Mouse (Mus musculus) megakaryocyte progenitor cell, adult 5-6 weeks (primary cell): ENCODE data around the gene Rapgef5. TPM values are rescaled to one million over a fixed set of nuclear protein-coding genes. Genes with fewer than 3 reads are reported as not detected.
"Not testable (repeated sequence)": the region's sequence is repeated elsewhere in the genome, so short reads cannot be mapped to it uniquely, and the experiment has no call there.

ENCODE experiments used
- ATAC-seq: replicated peaks from 2 replicates; pipeline ENCODE4 v1.8.0; 2016; ENCODE audit warnings: mild to moderate bottlenecking, moderate TSS enrichment, inconsistent platforms; ENCODE audit not compliant: poor library complexity
- total RNA-seq, 2 experiments: library from RNA; stranded (forward) in 1 of 2; stranded (reverse) in 1 of 2; fragments of 157-497, 149-512 nt in 1 of 2; fragments of 200-1000 nt in 1 of 2; gene quantifications; 2 replicates each; pipeline versions ENCODE4 v1.2.3 to v1.2.4; 2015 to 2017

Rapgef5 gene
- total RNA-seq, 2 experiments from 2014 or later = 3.6 to 4.9 TPM

GRCm38 (mm10) chr12:117760373-117760772, 244.1 kb downstream of the Rapgef5 start:
- no peak for ATAC-seq

GRCm38 (mm10) chr12:117760846-117761245, 244.6 kb downstream of the Rapgef5 start:
- no peak for ATAC-seq

- ATAC-seq = no peak
Measured at GRCm38 (mm10) chr12:117761698-117762097, 245.4 kb downstream of the Rapgef5 start.

GRCm38 (mm10) chr12:117763247-117763646, 247.0 kb downstream of the Rapgef5 start:
- ATAC-seq = no peak

- peak; percentile 93 for ATAC-seq
Measured at GRCm38 (mm10) chr12:117764839-117765238, 248.6 kb downstream of the Rapgef5 start.

GRCm38 (mm10) chr12:117769113-117769512, 252.8 kb downstream of the Rapgef5 start:
- peak; percentile 41; the same call in 1 of the 2 replicates for ATAC-seq

- no peak for ATAC-seq
Measured at GRCm38 (mm10) chr12:117770211-117770610, 253.9 kb downstream of the Rapgef5 start.

DNA sequence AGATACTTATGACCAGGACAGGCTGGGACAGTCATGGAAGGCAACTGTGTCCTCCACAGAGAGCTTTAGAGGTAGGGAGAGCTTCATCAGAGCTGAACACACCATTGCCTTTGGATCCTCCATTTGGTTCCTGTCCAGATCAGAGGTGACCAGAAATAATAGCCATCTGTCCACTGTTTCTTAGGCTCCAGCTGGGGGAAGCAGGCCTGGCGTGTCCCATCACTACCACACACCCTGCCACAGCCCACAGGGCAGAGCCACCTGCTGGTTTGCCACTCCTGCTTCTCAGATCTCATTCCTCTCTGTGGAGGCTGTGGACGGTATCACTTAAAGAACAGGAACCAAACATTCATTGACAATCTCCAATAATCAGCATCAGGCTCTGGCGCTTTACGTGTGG, 254.9 kb downstream of the Rapgef5 start:
- ATAC-seq = no peak

DNA sequence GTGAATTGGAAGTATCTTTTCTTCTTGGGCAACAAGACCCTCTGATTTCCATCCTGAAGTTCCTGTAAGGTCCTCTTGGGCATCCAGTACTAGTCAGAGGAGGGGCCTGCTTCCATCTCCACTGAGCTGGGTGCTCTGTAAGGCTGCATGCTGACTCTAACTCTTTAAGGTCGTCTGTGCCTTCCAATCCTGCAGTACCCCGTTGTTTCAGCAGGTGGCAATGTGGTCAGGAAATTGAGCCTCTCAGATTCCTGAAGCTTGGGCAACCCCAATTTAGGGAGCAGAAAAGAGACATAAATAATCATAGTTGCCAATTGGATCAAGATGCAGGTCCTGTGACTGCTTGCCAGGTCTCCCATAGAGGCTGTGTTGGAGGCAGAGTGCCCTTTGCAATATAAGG, 256.4 kb downstream of the Rapgef5 start:
- peak; percentile 93 for ATAC-seq

- no peak for ATAC-seq
Measured at GRCm38 (mm10) chr12:117776841-117777240, 260.6 kb downstream of the Rapgef5 start.

DNA sequence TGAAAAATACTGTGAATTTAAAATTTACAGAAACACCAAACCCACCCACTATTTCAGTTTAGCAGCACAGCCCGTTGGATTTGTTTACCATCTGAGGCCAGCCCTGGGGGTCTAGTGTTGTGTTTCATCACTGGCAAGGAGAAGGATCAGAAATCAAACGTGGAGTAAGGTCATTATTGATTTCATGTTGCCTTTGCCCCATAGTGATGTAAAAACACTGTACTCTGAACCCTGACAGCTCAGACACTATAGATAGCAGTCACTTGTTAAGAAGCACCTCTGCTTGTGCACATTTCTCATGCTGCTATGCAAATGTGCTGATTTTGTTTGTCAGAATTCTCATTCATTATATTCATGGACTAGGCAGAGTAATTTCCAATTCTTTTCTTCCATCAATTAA, 265.1 kb downstream of the Rapgef5 start:
- ATAC-seq = no peak

DNA sequence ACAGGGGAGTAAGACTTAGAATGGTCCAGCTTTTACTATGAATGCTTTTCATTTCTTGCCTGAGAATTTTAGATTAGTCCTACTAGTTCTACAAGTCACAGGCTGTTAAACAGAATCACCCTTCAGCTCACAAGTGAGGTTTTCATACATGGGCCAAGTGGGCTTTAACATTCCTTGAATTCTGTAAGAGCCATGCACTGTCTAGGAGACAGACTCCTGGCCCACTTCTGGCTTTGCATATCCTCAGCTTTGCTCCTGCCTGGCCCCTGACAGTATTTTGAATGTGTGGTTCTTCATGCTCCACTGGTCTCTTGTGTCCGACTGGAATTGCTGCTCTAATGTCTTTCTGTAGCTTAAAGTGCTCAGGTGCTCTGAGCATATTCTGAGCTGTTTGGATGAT, 267.1 kb downstream of the Rapgef5 start:
- ATAC-seq = no peak

DNA sequence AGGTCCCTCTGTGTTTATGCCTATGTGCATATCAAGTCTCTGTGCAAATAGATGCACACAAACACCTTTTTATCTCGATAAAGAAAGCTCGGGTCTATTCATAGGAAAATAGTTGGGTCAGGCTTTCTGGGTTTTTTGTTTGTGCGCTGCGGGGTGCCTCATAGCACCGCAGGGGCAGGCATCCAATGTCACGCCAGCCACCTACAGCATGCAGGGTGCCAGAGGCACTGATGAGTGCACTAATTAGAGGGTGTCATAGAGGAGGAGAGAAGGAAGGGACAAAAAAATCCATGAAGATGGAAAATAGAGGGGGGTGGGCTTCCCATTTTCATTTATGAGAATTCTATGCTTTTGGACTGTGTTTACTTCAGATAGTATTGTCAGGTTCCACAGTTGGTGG, 270.3 kb downstream of the Rapgef5 start:
- ATAC-seq = no peak

- no peak for ATAC-seq
Measured at GRCm38 (mm10) chr12:117788513-117789011, 272.3 kb downstream of the Rapgef5 start.

GRCm38 (mm10) chr12:117789017-117789416, 272.7 kb downstream of the Rapgef5 start:
- no peak for ATAC-seq

GRCm38 (mm10) chr12:117795303-117795702, 279.0 kb downstream of the Rapgef5 start:
- no peak for ATAC-seq

DNA sequence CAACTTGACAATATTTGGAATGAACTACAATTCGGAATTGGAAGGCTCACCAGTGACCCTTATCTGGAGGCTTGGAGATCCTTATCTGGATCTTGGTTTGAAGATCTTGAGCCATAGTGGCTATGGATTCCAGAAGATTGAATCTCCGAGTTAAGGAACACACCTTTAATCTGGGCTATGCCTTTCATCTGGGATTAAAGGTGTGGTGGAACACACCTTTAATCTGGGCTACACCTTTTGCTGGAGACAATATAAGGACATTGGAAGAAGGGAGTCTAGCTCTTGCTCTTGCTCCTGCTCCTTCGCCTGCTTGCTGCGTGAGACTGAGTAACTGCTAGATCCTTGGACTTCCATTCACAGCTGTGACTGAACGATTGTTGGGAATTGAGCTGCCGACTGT, 287.7 kb downstream of the Rapgef5 start, which contains the start of gene Cdca7l:
Gene Cdca7l (plus strand): TSS at position 301 of the 400 bp plus-strand sequence.
- ATAC-seq = not testable (repeated sequence)

DNA sequence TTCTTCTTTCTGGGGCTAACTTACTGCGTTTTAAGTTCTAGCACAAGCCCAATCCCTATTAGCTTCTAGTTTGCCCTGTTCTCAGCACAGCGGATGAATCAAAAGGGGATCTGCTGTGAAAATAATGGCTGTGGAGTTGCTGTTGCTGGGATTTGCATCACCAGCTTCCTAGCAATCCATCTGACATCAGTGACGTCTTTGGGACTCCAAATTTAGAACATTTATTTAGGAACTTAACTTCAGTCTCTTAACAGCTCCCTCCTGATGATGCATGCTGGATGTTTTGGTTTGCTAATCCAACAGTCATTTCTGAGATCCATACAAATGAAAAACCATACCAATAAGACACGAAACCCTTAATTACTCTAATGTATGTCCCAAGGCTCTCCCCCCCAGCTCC, 289.3 kb downstream of the Rapgef5 start:
- ATAC-seq = no peak

- ATAC-seq = no peak
Measured at GRCm38 (mm10) chr12:117806007-117806451, 289.8 kb downstream of the Rapgef5 start.

DNA sequence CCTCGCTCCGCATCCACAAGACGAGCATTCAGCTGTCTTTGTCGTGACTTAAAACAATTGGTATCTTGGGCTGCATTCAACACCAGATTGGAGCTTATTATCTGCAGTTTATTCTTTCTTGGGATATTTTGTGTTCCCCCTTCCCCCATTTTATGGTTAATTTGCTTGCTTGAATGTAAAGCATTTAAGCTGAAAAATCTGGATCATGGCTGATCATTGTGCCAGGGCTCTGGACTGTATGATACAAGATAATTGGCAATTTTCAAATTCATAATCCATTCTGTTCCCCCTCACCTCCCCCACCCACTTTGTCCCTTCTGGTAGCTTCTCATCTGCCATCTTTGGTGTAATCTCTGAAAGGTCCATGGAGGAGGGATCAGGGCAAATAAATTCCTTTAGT, 290.2 kb downstream of the Rapgef5 start:
- ATAC-seq = no peak

- ATAC-seq = no peak
Measured at GRCm38 (mm10) chr12:117807637-117808036, 291.4 kb downstream of the Rapgef5 start.

DNA sequence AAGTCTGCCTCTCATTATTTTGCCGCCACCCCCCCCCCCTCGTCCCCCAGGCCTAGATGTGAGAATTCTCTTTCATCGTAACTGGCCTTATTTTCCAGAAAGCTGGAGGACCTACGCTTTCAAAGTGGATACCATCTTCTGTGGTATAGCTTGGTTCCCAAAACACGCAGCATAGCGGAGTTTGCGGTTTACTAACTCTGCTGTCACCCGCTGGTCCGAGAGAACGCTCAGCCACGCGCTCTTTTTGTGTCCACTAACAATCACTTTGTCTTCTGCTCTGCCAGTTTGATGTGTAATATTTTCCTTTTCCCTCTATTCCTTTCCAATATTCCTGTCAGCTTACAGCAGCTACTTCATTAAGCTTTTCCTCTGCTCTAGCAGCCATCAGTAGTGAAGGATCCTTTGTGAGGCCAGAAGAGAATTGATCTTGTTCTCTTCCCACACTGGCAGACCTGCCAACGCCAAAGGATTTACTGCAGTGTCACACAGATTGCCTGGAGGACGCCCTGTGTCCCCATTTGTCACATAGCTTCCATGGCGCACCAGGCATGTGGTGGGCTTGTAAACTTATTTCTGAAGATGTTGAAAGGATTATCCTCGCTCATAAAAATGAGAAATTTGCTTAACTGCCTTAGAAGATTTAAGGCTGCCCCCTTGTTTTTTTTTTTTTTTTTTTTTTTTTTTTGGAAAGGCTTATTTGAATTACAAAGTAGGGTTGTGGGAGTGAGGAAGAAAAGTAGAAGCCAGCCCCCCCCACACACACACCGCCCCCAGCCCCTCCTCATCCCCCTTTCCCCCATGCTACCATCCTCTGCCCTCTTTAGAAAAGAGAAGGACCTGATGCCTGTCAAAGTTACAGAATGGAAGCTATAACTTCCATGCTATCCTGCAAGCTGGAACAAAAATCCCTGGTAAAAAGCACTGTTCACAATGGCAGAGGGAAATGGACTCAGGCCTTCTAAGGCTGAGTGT, 292.4 kb downstream of the Rapgef5 start:
- no peak for ATAC-seq
